Mouse (Mus musculus) lung, embryonic 15.5 days (tissue): Measurements from ENCODE around the gene Ltbp4. TPM values are rescaled to one million over a fixed set of nuclear protein-coding genes. Genes with fewer than 3 reads are reported as not detected.

Experiments
- ATAC-seq: fragments of 200-750 bp; cut with Nextera tagmentation; 2 replicates; pipeline ENCODE4 v1.8.0; 2017; ENCODE audit warnings: moderate number of reproducible peaks, borderline replicate concordance; ENCODE audit not compliant: low FRiP score, low TSS enrichment; ENCODE audit errors: extremely low read depth
- H3K27ac ChIP-seq: fragments of 300-500 bp; sonication (generic); 2 replicates; pipeline ENCODE4 v1.5.1; 2015; ENCODE audit warnings: moderate library complexity, mild to moderate bottlenecking, inconsistent platforms
- H3K27me3 ChIP-seq: fragments of 300-500 bp; sonication (generic); 2 replicates; pipeline ENCODE4 v1.6.1; 2015; ENCODE audit warnings: inconsistent platforms
- H3K36me3 ChIP-seq: fragments of 300-500 bp; sonication (generic); 2 replicates; pipeline ENCODE4 v1.6.1; 2015; ENCODE audit warnings: inconsistent platforms
- H3K4me1 ChIP-seq: fragments of 300-500 bp; sonication (generic); 2 replicates; pipeline ENCODE4 v1.6.1; 2015; ENCODE audit warnings: inconsistent platforms
- H3K4me2 ChIP-seq: fragments of 300-500 bp; sonication (generic); 2 replicates; pipeline ENCODE4 v1.6.1; 2015; ENCODE audit warnings: inconsistent platforms, mild to moderate bottlenecking, moderate library complexity
- H3K4me3 ChIP-seq: fragments of 300-500 bp; sonication (generic); 2 replicates; pipeline ENCODE4 v1.5.1; 2015; ENCODE audit warnings: mild to moderate bottlenecking, inconsistent platforms
- H3K9ac ChIP-seq: fragments of 300-500 bp; sonication (generic); 2 replicates; pipeline ENCODE4 v1.6.1; 2015; ENCODE audit warnings: inconsistent platforms
- H3K9me3 ChIP-seq: fragments of 300-500 bp; sonication (generic); 2 replicates; pipeline ENCODE4 v1.6.1; 2016; ENCODE audit warnings: inconsistent platforms
- WGBS: fragments of 180-500 bp; shearing (Covaris S2); methylation state at CpG from one replicate; pipeline ENCODE4 v1.1.7; 2015; 5-methylcytosine and 5-hydroxymethylcytosine counted together
- polyA plus RNA-seq: library from polyadenylated mRNA; unstranded; fragments of >200 nt; fragmentation: Nextera tagmentation; extraction: Ambion mirVana; gene quantifications from 2 replicates; pipeline ENCODE4 v1.2.1, GENCODE M21; 2015

Gene Ltbp4
- polyA plus RNA-seq, 1 experiment from 2014 or later: 102 TPM

GRCm38 (mm10) chr7:27332353-27333199, 4.9 kb downstream of the Ltbp4 start:
- WGBS: 1% methylated on average over 38 of the region's 39 CpGs

DNA sequence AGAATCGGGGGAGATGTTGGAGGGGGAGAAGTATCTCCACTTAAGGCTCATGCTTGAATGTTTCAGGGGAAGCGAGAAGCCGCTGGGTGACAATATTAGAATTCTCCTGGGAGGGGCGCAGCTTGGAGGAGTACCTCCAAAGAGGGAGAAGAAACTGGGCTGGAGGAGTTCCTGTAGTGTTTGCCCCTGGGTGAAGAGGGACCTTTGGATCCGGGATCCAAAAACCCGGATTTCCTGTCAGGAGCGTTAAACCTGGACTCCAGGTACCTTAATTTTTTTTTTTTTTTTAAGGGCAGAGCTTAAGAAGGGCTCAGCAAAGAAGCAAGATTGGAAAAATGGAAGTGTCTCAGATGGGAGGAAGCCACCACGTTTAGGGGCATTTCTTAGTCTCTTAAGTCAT, 5.6 kb downstream of the Ltbp4 start:
- Histone ChIP-seq H3K9me3 (no peaks in the 10 kb centered on the region), H3K36me3 (peaks cover 9% of the 10 kb centered on the region; the same call in 1 of the 2 replicates), H3K27ac (peak overlapping the region; percentile 94), H3K4me2 (peak overlapping the region; percentile 92), H3K4me1 (peaks cover 74% of the 10 kb centered on the region), H3K9ac (peak overlapping the region; percentile 70), H3K4me3 (peak overlapping the region; percentile 65), H3K27me3 (peaks cover 54% of the 10 kb centered on the region)
- WGBS: 2% methylated on average over 8 of the region's 8 CpGs
- no peak for ATAC-seq

More at GRCm38 (mm10) chr7:27332353-27333199, 4.9 kb downstream of the Ltbp4 start:
- H3K27ac ChIP-seq: peak overlapping the region; percentile 94
- ATAC-seq: peak; percentile 7
- peaks cover 5% of the 10 kb centered on the region; the same call in 1 of the 2 replicates for H3K36me3 ChIP-seq
- H3K4me1 ChIP-seq: peaks cover 81% of the 10 kb centered on the region
- peak overlapping the region; percentile 65 for H3K4me3 ChIP-seq
- no peaks in the 10 kb centered on the region for H3K9me3 ChIP-seq
- peak overlapping the region; percentile 92 for H3K4me2 ChIP-seq
- H3K9ac ChIP-seq: peak overlapping the region; percentile 70
- peaks cover 54% of the 10 kb centered on the region for H3K27me3 ChIP-seq

DNA sequence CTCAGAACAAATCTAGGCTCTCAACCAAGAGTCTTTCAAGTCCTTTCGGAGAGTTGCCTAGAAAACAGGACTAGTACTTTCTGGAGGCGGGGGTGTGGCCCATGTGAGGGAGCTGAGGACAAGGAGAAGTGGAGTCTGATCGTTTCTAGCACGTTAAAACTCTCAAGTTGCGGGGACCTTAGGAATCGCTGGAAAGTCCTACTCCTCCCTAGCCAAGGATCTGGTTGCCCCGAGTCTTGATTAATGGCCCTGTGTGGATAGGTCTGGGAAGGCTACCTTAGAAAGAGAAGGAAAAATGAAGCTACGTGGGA, 6.0 kb downstream of the Ltbp4 start:
- Histone ChIP-seq H3K4me1 (peaks cover 74% of the 10 kb centered on the region), H3K4me2 (peak overlapping the region; percentile 92), H3K4me3 (peak overlapping the region; percentile 65), H3K27me3 (peaks cover 53% of the 10 kb centered on the region), H3K9me3 (no peaks in the 10 kb centered on the region), H3K9ac (peak overlapping the region; percentile 70), H3K27ac (peak overlapping the region; percentile 94), H3K36me3 (peaks cover 9% of the 10 kb centered on the region; the same call in 1 of the 2 replicates)
- ATAC-seq: no peak
- 3% methylated on average over 8 of the region's 8 CpGs for WGBS

- H3K4me1 ChIP-seq: peaks cover 74% of the 10 kb centered on the region
- peak overlapping the region; percentile 65 for H3K4me3 ChIP-seq
- peaks cover 53% of the 10 kb centered on the region for H3K27me3 ChIP-seq
These were observed 6.6 kb downstream of the Ltbp4 start for GRCm38 (mm10) chr7:27330709-27331540.

DNA sequence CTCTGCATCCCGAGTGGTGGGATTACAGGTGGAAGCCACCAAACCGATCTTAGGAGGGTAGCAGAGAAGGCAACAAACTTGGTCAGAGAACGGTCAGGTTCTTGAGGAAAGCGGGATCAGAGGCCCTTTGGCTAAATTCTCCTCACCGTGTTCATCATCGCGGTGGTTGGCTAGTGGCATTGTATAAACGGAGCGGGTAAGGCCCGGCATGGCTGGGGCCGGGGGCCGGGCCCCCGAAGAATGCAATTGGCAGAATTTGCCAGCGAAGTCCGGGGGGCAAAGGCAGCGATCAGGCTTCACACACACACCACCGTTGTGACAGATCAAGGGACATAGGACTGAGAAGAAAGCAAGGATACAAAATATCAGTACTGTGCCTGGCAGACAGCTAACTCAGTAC, 7.5 kb downstream of the Ltbp4 start:
- ATAC-seq: no peak
- Histone ChIP-seq H3K36me3 (peaks cover 9% of the 10 kb centered on the region; the same call in 1 of the 2 replicates), H3K4me1 (peaks cover 74% of the 10 kb centered on the region), H3K27ac (no peak overlapping the region), H3K4me3 (peak overlapping the region; percentile 65), H3K9me3 (no peaks in the 10 kb centered on the region), H3K9ac (peak overlapping the region; percentile 41; the same call in 1 of the 2 replicates), H3K27me3 (peaks cover 46% of the 10 kb centered on the region), H3K4me2 (peak overlapping the region; percentile 92)
- 25% methylated on average over 17 of the region's 17 CpGs for WGBS

More at GRCm38 (mm10) chr7:27330709-27331540, 6.6 kb downstream of the Ltbp4 start:
- WGBS: under 1% methylated on average over 38 of the region's 39 CpGs
- Histone ChIP-seq H3K9ac (peak overlapping the region; percentile 70), H3K36me3 (peaks cover 9% of the 10 kb centered on the region; the same call in 1 of the 2 replicates), H3K27ac (peak overlapping the region; percentile 94), H3K9me3 (no peaks in the 10 kb centered on the region), H3K4me2 (peak overlapping the region; percentile 92)
- ATAC-seq: peak; percentile 76

DNA sequence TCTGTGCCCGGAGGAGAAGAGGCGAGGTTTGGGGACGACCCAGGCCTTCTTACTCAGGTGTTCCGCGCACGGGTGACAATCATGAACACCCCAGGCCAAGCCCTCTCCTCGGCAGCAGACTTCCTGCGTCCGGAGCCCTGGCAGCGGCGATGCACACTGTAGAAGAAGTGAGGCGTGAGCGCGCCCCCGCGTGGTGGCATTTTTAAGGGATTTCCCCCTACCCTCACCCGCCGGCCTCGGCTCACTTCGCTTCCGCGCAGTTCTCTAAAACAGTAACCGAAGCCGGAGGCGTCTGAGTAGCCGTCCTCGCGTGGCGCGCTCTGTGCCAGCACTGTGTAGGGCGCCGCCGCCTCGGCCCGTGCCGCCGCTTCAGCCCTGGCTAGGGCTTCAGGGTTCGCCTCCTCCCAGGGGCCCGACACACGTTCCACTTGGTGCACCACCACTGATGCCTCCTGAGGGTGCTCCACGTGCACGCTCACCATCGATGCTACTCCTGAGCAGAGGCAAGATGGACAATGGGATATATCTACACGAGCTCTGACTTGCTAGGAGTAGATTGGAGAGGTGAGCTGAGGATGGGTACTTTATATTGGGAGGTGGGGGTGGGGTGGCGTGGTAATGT, 8.1 kb downstream of the Ltbp4 start:
- H3K4me1 ChIP-seq: peaks cover 70% of the 10 kb centered on the region
- no peaks in the 10 kb centered on the region for H3K9me3 ChIP-seq
- H3K9ac ChIP-seq: peak overlapping the region; percentile 41
- H3K27ac ChIP-seq: no peak overlapping the region; the same call in 1 of the 2 replicates
- H3K36me3 ChIP-seq: peaks cover 9% of the 10 kb centered on the region; the same call in 1 of the 2 replicates
- peaks cover 41% of the 10 kb centered on the region for H3K27me3 ChIP-seq
- WGBS: 4% methylated on average over 45 of the region's 45 CpGs
- H3K4me2 ChIP-seq: peak overlapping the region; percentile 92
- no peak for ATAC-seq
- H3K4me3 ChIP-seq: peak overlapping the region; percentile 65

DNA sequence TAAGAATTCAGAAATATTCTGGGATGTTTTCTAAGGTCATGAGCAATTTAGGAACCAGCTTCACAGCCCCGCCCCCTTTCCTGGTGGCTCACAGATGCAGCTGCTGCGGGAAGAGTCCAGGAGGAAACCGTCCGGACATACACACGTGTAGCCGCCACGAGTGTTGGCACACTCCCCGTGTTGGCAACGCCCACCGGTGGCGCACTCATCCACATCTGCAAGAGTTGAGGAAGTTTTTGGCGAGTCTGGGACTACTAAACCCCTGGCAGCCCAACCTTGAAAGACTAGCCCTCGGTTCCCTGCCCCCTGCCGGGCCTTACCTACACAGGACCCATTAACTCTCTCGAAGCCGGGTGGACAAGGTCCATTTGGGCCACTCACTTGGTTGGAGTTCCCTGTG, 8.8 kb downstream of the Ltbp4 start:
- H3K27me3 ChIP-seq: peaks cover 33% of the 10 kb centered on the region
- ATAC-seq: no peak
- H3K9ac ChIP-seq: peak overlapping the region; percentile 11; the same call in 1 of the 2 replicates
- no peak overlapping the region for H3K4me2 ChIP-seq
- H3K27ac ChIP-seq: no peak overlapping the region
- peaks cover 62% of the 10 kb centered on the region for H3K4me1 ChIP-seq
- no peak overlapping the region for H3K4me3 ChIP-seq
- H3K36me3 ChIP-seq: peaks cover 9% of the 10 kb centered on the region; the same call in 1 of the 2 replicates
- WGBS: 28% methylated on average over 16 of the region's 16 CpGs
- H3K9me3 ChIP-seq: no peaks in the 10 kb centered on the region

DNA sequence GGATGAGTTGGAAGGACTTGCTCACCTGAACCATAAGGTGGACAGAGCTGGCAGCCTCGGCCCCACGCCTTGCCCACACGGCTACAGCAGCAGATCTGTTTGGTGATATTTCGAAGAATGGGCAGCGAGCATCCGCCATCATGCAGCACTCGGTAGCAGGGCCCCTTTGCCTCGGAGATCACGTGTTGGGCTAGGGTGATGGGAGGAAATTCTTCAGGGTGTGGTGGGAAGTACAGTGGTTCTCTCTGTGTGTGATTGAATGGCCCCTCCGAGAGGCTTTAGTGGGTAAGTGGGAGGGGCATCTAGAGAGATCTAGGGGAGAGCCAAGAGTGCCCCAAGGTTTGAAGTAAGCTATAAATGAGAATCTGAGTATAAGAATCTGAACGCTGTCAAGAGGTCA, 9.3 kb downstream of the Ltbp4 start:
- Histone ChIP-seq H3K36me3 (peaks cover 12% of the 10 kb centered on the region; the same call in 1 of the 2 replicates), H3K4me1 (peaks cover 59% of the 10 kb centered on the region), H3K9me3 (no peaks in the 10 kb centered on the region), H3K27ac (no peak overlapping the region), H3K9ac (no peak overlapping the region), H3K4me2 (no peak overlapping the region), H3K27me3 (peaks cover 28% of the 10 kb centered on the region), H3K4me3 (no peak overlapping the region)
- WGBS: 79% methylated on average over 11 of the region's 11 CpGs
- ATAC-seq: no peak

DNA sequence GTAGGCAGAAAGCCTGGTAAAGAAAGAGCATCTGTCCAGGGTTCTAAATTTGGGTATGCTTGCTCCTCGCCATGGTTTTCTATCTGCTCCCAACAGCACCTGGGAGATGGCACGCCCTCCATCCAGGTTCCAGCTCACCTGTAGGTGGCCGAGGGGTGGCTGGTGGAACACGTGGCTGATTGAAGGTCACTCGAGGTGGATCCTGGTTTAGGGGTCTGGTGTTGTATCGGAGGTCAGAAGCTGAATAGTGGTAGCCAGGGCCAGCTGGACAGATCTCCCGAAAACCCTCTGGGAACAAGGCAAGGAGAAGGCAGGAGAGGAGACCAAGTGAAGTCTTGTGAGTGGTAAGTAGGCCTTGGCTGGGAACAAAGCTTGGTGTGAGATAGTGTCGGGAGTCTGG, 10.0 kb downstream of the Ltbp4 start:
- H3K27me3 ChIP-seq: peaks cover 25% of the 10 kb centered on the region
- 93% methylated on average over 8 of the region's 8 CpGs for WGBS
- H3K36me3 ChIP-seq: peaks cover 16% of the 10 kb centered on the region; the same call in 1 of the 2 replicates
- H3K9ac ChIP-seq: no peak overlapping the region
- no peak for ATAC-seq
- H3K4me1 ChIP-seq: peaks cover 52% of the 10 kb centered on the region
- no peaks in the 10 kb centered on the region for H3K9me3 ChIP-seq
- H3K4me3 ChIP-seq: no peak overlapping the region
- no peak overlapping the region for H3K4me2 ChIP-seq
- H3K27ac ChIP-seq: no peak overlapping the region

GRCm38 (mm10) chr7:27326101-27326880, 11.2 kb downstream of the Ltbp4 start:
- Histone ChIP-seq H3K36me3 (peaks cover 19% of the 10 kb centered on the region; the same call in 1 of the 2 replicates), H3K27me3 (peaks cover 25% of the 10 kb centered on the region), H3K4me3 (peak overlapping the region; percentile 30), H3K9me3 (no peaks in the 10 kb centered on the region), H3K9ac (0 out of 2 replicates have a peak overlapping the region, but pooled peaks have one; percentile 17), H3K4me2 (peak overlapping the region; percentile 49), H3K4me1 (peaks cover 41% of the 10 kb centered on the region), H3K27ac (peak overlapping the region; percentile 20; the same call in 1 of the 2 replicates)
- 0 out of 2 replicates have a peak, but pooled peaks have one; percentile 6 for ATAC-seq
- 48% methylated on average over 34 of the region's 34 CpGs for WGBS
